Mouse (Mus musculus) embryonic facial prominence, embryonic 12.5 days (tissue): ENCODE measurements around the gene Abcd2. TPM values are rescaled to one million over a fixed set of nuclear protein-coding genes. Genes with fewer than 3 reads are reported as not detected.

Experiments
- ATAC-seq: fragments of 200-750 bp; cut with Nextera tagmentation; 2 replicates; pipeline ENCODE4 v1.8.0; 2017; ENCODE audit not compliant: insufficient number of reproducible peaks, insufficient read depth, low FRiP score, low TSS enrichment
- H3K27ac ChIP-seq: fragments of 300-500 bp; sonication (generic); 2 replicates; pipeline ENCODE4 v1.5.1; 2016; ENCODE audit warnings: mild to moderate bottlenecking
- H3K27me3 ChIP-seq: fragments of 300-500 bp; sonication (generic); 2 replicates; pipeline ENCODE4 v1.6.1; 2016; ENCODE audit warnings: mild to moderate bottlenecking, moderate library complexity
- H3K36me3 ChIP-seq: fragments of 300-500 bp; sonication (generic); 2 replicates; pipeline ENCODE4 v1.6.1; 2016; ENCODE audit warnings: mild to moderate bottlenecking
- H3K4me1 ChIP-seq: fragments of 300-500 bp; sonication (generic); 2 replicates; pipeline ENCODE4 v1.6.1; 2016
- H3K4me2 ChIP-seq: fragments of 300-500 bp; sonication (generic); replicated peaks from 2 replicates; pipeline ENCODE4 v1.6.1; 2016; ENCODE audit warnings: mild to moderate bottlenecking, moderate library complexity
- H3K4me3 ChIP-seq: fragments of 300-500 bp; sonication (generic); 2 replicates; pipeline ENCODE4 v1.5.1; 2016; ENCODE audit warnings: mild to moderate bottlenecking
- H3K9ac ChIP-seq: fragments of 300-500 bp; sonication (generic); 2 replicates; pipeline ENCODE4 v1.6.1; 2016; ENCODE audit warnings: mild to moderate bottlenecking, moderate library complexity
- H3K9me3 ChIP-seq: fragments of 300-500 bp; sonication (generic); 2 replicates; pipeline ENCODE4 v1.6.1; 2016; ENCODE audit warnings: mild to moderate bottlenecking, moderate library complexity
- WGBS: fragments of 180-500 bp; shearing (Covaris S2); methylation state at CpG from one replicate; pipeline ENCODE4 v1.1.7; 2016; 5-methylcytosine and 5-hydroxymethylcytosine counted together
- polyA plus RNA-seq: library from polyadenylated mRNA; unstranded; fragments of >200 nt; fragmentation: Nextera tagmentation; extraction: Ambion mirVana; gene quantifications from 2 replicates; pipeline ENCODE4 v1.2.1, GENCODE M21; 2016

Gene Abcd2
- polyA plus RNA-seq, 1 experiment from 2014 or later = 7.6 TPM

- no peak overlapping the region for H3K27ac ChIP-seq
- H3K4me3 ChIP-seq = no peak overlapping the region
- no peaks in the 10 kb centered on the region for H3K27me3 ChIP-seq
- no peaks in the 10 kb centered on the region for H3K9me3 ChIP-seq
- no peaks in the 10 kb centered on the region for H3K36me3 ChIP-seq
- H3K4me1 ChIP-seq = peaks cover 9% of the 10 kb centered on the region; the same call in 1 of the 2 replicates
- ATAC-seq = no peak
- H3K4me2 ChIP-seq = no peak overlapping the region
- no peak overlapping the region for H3K9ac ChIP-seq
- 70% methylated on average over 6 of the region's 6 CpGs for WGBS
These were observed 5.2 kb downstream of the Abcd2 start for GRCm38 (mm10) chr15:91186358-91186757.

GRCm38 (mm10) chr15:91179911-91180622 lies 11.5 kb downstream of the Abcd2 start:
- ATAC-seq = no peak
- H3K4me1 ChIP-seq = no peaks in the 10 kb centered on the region

GRCm38 (mm10) chr15:91178656-91179314 lies 12.8 kb downstream of the Abcd2 start:
- H3K36me3 ChIP-seq = no peaks in the 10 kb centered on the region
- WGBS = 71% methylated on average over 9 of the region's 9 CpGs
- no peak for ATAC-seq
- no peaks in the 10 kb centered on the region for H3K9me3 ChIP-seq
- no peak overlapping the region for H3K4me2 ChIP-seq
- no peaks in the 10 kb centered on the region for H3K27me3 ChIP-seq
- no peak overlapping the region for H3K9ac ChIP-seq
- no peak overlapping the region for H3K27ac ChIP-seq
- no peaks in the 10 kb centered on the region for H3K4me1 ChIP-seq
- no peak overlapping the region for H3K4me3 ChIP-seq

More at GRCm38 (mm10) chr15:91179911-91180622, 11.5 kb downstream of the Abcd2 start:
- Histone ChIP-seq H3K4me3 (no peak overlapping the region), H3K36me3 (no peaks in the 10 kb centered on the region), H3K27ac (no peak overlapping the region), H3K9ac (no peak overlapping the region), H3K9me3 (no peaks in the 10 kb centered on the region), H3K4me2 (no peak overlapping the region), H3K27me3 (no peaks in the 10 kb centered on the region)
- 70% methylated on average over 15 of the region's 15 CpGs for WGBS

GRCm38 (mm10) chr15:91172193-91172592 lies 19.4 kb downstream of the Abcd2 start:
- ATAC-seq = no peak
- Histone ChIP-seq H3K27me3 (no peaks in the 10 kb centered on the region), H3K9ac (no peak overlapping the region), H3K9me3 (no peaks in the 10 kb centered on the region), H3K4me3 (no peak overlapping the region), H3K4me2 (no peak overlapping the region), H3K4me1 (peaks cover 12% of the 10 kb centered on the region), H3K27ac (0 out of 2 replicates have a peak overlapping the region, but pooled peaks have one; percentile 41), H3K36me3 (no peaks in the 10 kb centered on the region)
- WGBS = 33% methylated on average over 4 of the region's 4 CpGs

- Histone ChIP-seq H3K4me3 (no peak overlapping the region), H3K36me3 (no peaks in the 10 kb centered on the region), H3K9ac (no peak overlapping the region), H3K27me3 (no peaks in the 10 kb centered on the region), H3K27ac (peak overlapping the region; percentile 41; the same call in 1 of the 2 replicates), H3K4me2 (no peak overlapping the region), H3K9me3 (no peaks in the 10 kb centered on the region), H3K4me1 (peaks cover 12% of the 10 kb centered on the region)
- WGBS = 61% methylated on average over 4 of the region's 4 CpGs
- ATAC-seq = no peak
These were observed 20.3 kb downstream of the Abcd2 start for GRCm38 (mm10) chr15:91171332-91171731.

- ATAC-seq = no peak
- H3K4me1 ChIP-seq = peaks cover 12% of the 10 kb centered on the region
- no peak overlapping the region for H3K4me3 ChIP-seq
- H3K9ac ChIP-seq = no peak overlapping the region
- WGBS = 73% methylated on average over 9 of the region's 9 CpGs
- H3K27ac ChIP-seq = no peak overlapping the region
- H3K9me3 ChIP-seq = no peaks in the 10 kb centered on the region
- no peak overlapping the region for H3K4me2 ChIP-seq
- H3K27me3 ChIP-seq = no peaks in the 10 kb centered on the region
- H3K36me3 ChIP-seq = no peaks in the 10 kb centered on the region
These were observed 20.8 kb downstream of the Abcd2 start for GRCm38 (mm10) chr15:91170602-91171328.

- H3K9ac ChIP-seq = no peak overlapping the region
- H3K27me3 ChIP-seq = no peaks in the 10 kb centered on the region
- H3K27ac ChIP-seq = no peak overlapping the region
- 82% methylated on average over 13 of the region's 13 CpGs for WGBS
- H3K9me3 ChIP-seq = no peaks in the 10 kb centered on the region
- H3K4me3 ChIP-seq = no peak overlapping the region
- no peaks in the 10 kb centered on the region for H3K36me3 ChIP-seq
- peaks cover 12% of the 10 kb centered on the region for H3K4me1 ChIP-seq
- H3K4me2 ChIP-seq = no peak overlapping the region
- ATAC-seq = no peak
These were observed 23.6 kb downstream of the Abcd2 start for GRCm38 (mm10) chr15:91167850-91168562.

GRCm38 (mm10) chr15:91165021-91165420 lies 26.6 kb downstream of the Abcd2 start:
- no peaks in the 10 kb centered on the region for H3K27me3 ChIP-seq
- H3K4me1 ChIP-seq = no peaks in the 10 kb centered on the region
- no peaks in the 10 kb centered on the region for H3K36me3 ChIP-seq
- no peaks in the 10 kb centered on the region for H3K9me3 ChIP-seq
- no peak overlapping the region for H3K4me2 ChIP-seq
- no peak for ATAC-seq
- H3K4me3 ChIP-seq = no peak overlapping the region
- 6% methylated on average over 5 of the region's 5 CpGs for WGBS
- no peak overlapping the region for H3K27ac ChIP-seq
- no peak overlapping the region for H3K9ac ChIP-seq

GRCm38 (mm10) chr15:91163454-91163853 lies 28.1 kb downstream of the Abcd2 start:
- Histone ChIP-seq H3K9ac (no peak overlapping the region), H3K4me1 (no peaks in the 10 kb centered on the region), H3K27me3 (no peaks in the 10 kb centered on the region), H3K9me3 (no peaks in the 10 kb centered on the region), H3K4me2 (no peak overlapping the region), H3K27ac (no peak overlapping the region), H3K4me3 (no peak overlapping the region), H3K36me3 (no peaks in the 10 kb centered on the region)
- WGBS = 85% methylated on average over 2 of the region's 2 CpGs
- ATAC-seq = no peak

GRCm38 (mm10) chr15:91161153-91161552 lies 30.4 kb downstream of the Abcd2 start:
- no peak overlapping the region for H3K27ac ChIP-seq
- 90% methylated on average over 5 of the region's 5 CpGs for WGBS
- no peak for ATAC-seq
- no peaks in the 10 kb centered on the region for H3K9me3 ChIP-seq
- H3K4me1 ChIP-seq = no peaks in the 10 kb centered on the region
- H3K9ac ChIP-seq = no peak overlapping the region
- H3K27me3 ChIP-seq = no peaks in the 10 kb centered on the region
- no peak overlapping the region for H3K4me2 ChIP-seq
- no peaks in the 10 kb centered on the region for H3K36me3 ChIP-seq
- no peak overlapping the region for H3K4me3 ChIP-seq

GRCm38 (mm10) chr15:91153311-91153710 lies 38.3 kb downstream of the Abcd2 start:
- Histone ChIP-seq H3K9me3 (no peaks in the 10 kb centered on the region), H3K36me3 (0 out of 2 replicates have a peak, but pooled peaks cover 7% of the 10 kb centered on the region), H3K27ac (no peak overlapping the region), H3K27me3 (no peaks in the 10 kb centered on the region), H3K4me1 (no peaks in the 10 kb centered on the region), H3K9ac (no peak overlapping the region), H3K4me2 (no peak overlapping the region), H3K4me3 (no peak overlapping the region)
- WGBS = 60% methylated on average over 3 of the region's 3 CpGs
- no peak for ATAC-seq
